ENCODE assay signal across 10 mouse cellular contexts in genomic region chr11:117300809-117301208, GRCm38 (mm10).
DNase-seq lines count a peak whose midpoint lies in the region; ATAC-seq and TF ChIP-seq lines count a peak whose summit lies in the region.
"Had no signal": no experiment of that assay in that cellular context is flagged by ENCODE, and none has a peak within 500 bp of the region (broad histone marks: within the 10 kb centered on the region; RNA-seq: fewer than 3 reads in every experiment).

No protein-coding gene starts in this region.

- H3K4me3 ChIP-seq in heart, postnatal 0 days (ENCODE audit: low read depth, low read length) = no peak overlapping the region
- H3K4me3 ChIP-seq in spleen, adult 2 months (ENCODE audit: extremely low read depth, insufficient read depth, insufficient read length) = no peak overlapping the region
- H3K4me3 ChIP-seq in bone marrow macrophage, adult 2 months (ENCODE audit: insufficient read depth, low read length) = no peak overlapping the region
- H3K4me3 ChIP-seq in small intestine, adult 2 months (ENCODE audit: low read depth, low read length) = no peak overlapping the region

- DNase-seq in heart, postnatal 0 days (ENCODE audit: low spot score) = no peak
- no peak for DNase-seq in heart, postnatal 25 days (ENCODE audit: low spot score)
- no peak for DNase-seq in spleen, adult 2 months (ENCODE audit: low read depth in 1 of 2, low spot score in 2 of 2)
- no peak for DNase-seq in spleen, adult 12 weeks (ENCODE audit: low spot score)
- DNase-seq in frontal cortex, postnatal 14 days (ENCODE audit: low spot score in 2 of 2) = no peak
- DNase-seq in adrenal gland, adult (ENCODE audit: inconsistent age in 2 of 2, low spot score in 1 of 2) = no peak
- DNase-seq: gastrocnemius, postnatal 36 days had no signal

- TF ChIP-seq EP300 in heart, postnatal 0 days (IDR thresholded peaks at IDR 0.05; ENCODE audit: low read depth) = no peak

- intact Hi-C loops in heart, postnatal 25 days (cut with DNase I) = no loop called here

- peak; percentile 38; the same call in 1 of the 2 replicates for TF ChIP-seq CTCF in heart, postnatal 0 days (IDR thresholded peaks at IDR 0.05; ENCODE audit: low read depth)
- TF ChIP-seq CTCF in spleen, adult 2 months (IDR thresholded peaks at IDR 0.05; ENCODE audit: extremely low read depth, insufficient read depth, insufficient read length, insufficient replicate concordance) = peak; percentile 59; the same call in 1 of the 2 replicates
- peak; percentile 74 for TF ChIP-seq CTCF in bone marrow macrophage, adult 2 months (IDR thresholded peaks at IDR 0.05; ENCODE audit: low read depth, low read length)
- TF ChIP-seq CTCF in small intestine, adult 2 months (IDR thresholded peaks at IDR 0.05; ENCODE audit: extremely low read depth, insufficient read length, insufficient replicate concordance, low read depth, low read length) = peak; percentile 70; the same call in 1 of the 2 replicates

- H3K9ac ChIP-seq in heart, postnatal 0 days (replicated peaks; ENCODE audit: low read depth, low read length) = no peak overlapping the region
- H3K9ac ChIP-seq: hindbrain, embryonic 14.5 days had no signal

- H3K27me3 ChIP-seq in heart, postnatal 0 days (ENCODE audit: control insufficient read depth, insufficient read depth, low read length) = no peaks in the 10 kb centered on the region
- H3K27me3 ChIP-seq in spleen, adult 2 months (ENCODE audit: control insufficient read depth, insufficient read depth, low read length) = no peaks in the 10 kb centered on the region
- H3K27me3 ChIP-seq in small intestine, adult 2 months (ENCODE audit: control insufficient read depth, insufficient read depth, low read length) = no peaks in the 10 kb centered on the region

- no peak overlapping the region for H3K27ac ChIP-seq in heart, postnatal 0 days (ENCODE audit: low read depth)
- H3K27ac ChIP-seq in spleen, adult 2 months (ENCODE audit: insufficient read depth, low read length) = peak overlapping the region; percentile 11; the same call in 1 of the 2 replicates
- H3K27ac ChIP-seq in bone marrow macrophage, adult 2 months (ENCODE audit: insufficient read depth, low read depth, low read length) = no peak overlapping the region
- H3K27ac ChIP-seq in small intestine, adult 2 months (ENCODE audit: insufficient read depth, low read depth, low read length) = no peak overlapping the region
- H3K27ac ChIP-seq: hindbrain, embryonic 14.5 days had no signal

- H3K4me2 ChIP-seq in heart, postnatal 0 days (ENCODE audit: low read depth, low read length) = no peak overlapping the region
- H3K4me2 ChIP-seq: hindbrain, embryonic 14.5 days had no signal

- WGBS in heart, postnatal 0 days = 84% methylated on average over 4 of the region's 4 CpGs
- WGBS in spleen, adult 2 months = 87% methylated on average over 4 of the region's 4 CpGs
- WGBS in small intestine, adult 2 months = 88% methylated on average over 4 of the region's 4 CpGs

- H3K9me3 ChIP-seq in heart, postnatal 0 days (replicated peaks; ENCODE audit: control insufficient read depth, low read length) = no peaks in the 10 kb centered on the region

- no peak for TF ChIP-seq POLR2A in spleen, adult 2 months (IDR thresholded peaks at IDR 0.05; ENCODE audit: low read depth, low read length)
- no peak for TF ChIP-seq POLR2A in bone marrow macrophage, adult 2 months (IDR thresholded peaks at IDR 0.05; ENCODE audit: borderline replicate concordance, low read depth, low read length)
- no peak for TF ChIP-seq POLR2A in small intestine, adult 2 months (IDR thresholded peaks at IDR 0.05; ENCODE audit: low read depth, low read length)

- no peaks in the 10 kb centered on the region for H3K4me1 ChIP-seq in heart, postnatal 0 days (ENCODE audit: control insufficient read depth, insufficient read depth)
- H3K4me1 ChIP-seq in spleen, adult 2 months (ENCODE audit: control insufficient read depth, insufficient read depth, insufficient read length) = peaks cover 5% of the 10 kb centered on the region; the same call in 1 of the 2 replicates
- no peaks in the 10 kb centered on the region for H3K4me1 ChIP-seq in bone marrow macrophage, adult 2 months (ENCODE audit: control insufficient read depth, insufficient read depth, low read length)
- peaks cover 5% of the 10 kb centered on the region for H3K4me1 ChIP-seq in small intestine, adult 2 months (ENCODE audit: control insufficient read depth, insufficient read depth, insufficient read length, low read length)

- no peaks in the 10 kb centered on the region for H3K36me3 ChIP-seq in heart, postnatal 0 days (replicated peaks; ENCODE audit: control insufficient read depth, insufficient read depth, low read length)
- no peaks in the 10 kb centered on the region for H3K36me3 ChIP-seq in spleen, adult 2 months (ENCODE audit: control insufficient read depth, insufficient read depth, low read length)
- 0 out of 2 replicates have a peak, but pooled peaks cover 2% of the 10 kb centered on the region for H3K36me3 ChIP-seq in small intestine, adult 2 months (ENCODE audit: control insufficient read depth, insufficient read depth, low read length)

- ATAC-seq in heart, postnatal 0 days (ENCODE audit: insufficient read depth, low read depth) = no peak
